Mouse (Mus musculus): Measurements from ENCODE around the gene St5.

DNA sequence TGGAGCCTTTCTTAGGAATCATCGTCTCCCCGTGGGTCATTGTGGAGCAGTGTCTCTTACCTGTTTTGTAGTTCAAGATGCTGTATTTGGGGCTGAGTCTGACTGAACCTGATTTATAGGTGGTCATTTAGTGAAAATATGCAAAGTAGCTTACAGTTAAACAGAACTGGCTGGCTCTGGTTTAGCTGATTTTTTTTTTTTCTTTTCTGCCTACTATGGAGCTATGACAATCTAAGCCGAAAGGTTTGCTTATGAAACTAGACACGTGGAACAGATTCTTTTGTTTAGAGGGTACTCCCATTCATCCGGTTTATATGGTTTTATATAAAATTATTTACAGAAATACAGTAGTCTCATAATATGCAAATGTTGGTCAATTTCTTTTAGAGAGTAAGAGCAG is 28.2 kb upstream of the St5 start, which contains the start of gene Ascl3:
- TF ChIP-seq POLR2A (IDR thresholded peaks at IDR 0.05; ENCODE audit: low read depth, low read length): no peak
- no peak for TF ChIP-seq CTCF (conservative IDR thresholded peaks at IDR 0.05; ENCODE audit: insufficient read depth, insufficient read length, low read depth, low read length)

All from kidney, adult 2 months (tissue).